Mouse (Mus musculus) cerebellum, adult 18-20 months (tissue): Measurements from ENCODE around the gene Rpl29.
A peak's percentile ranks its signal among the peaks of the same experiment; 100 is the strongest.

ENCODE experiments used
- DNase-seq, 2 experiments: peaks; one replicate each; pipeline ENCODE4 v3.0.0; 2021

Rpl29 gene

GRCm38 (mm10) chr9:106417841-106418625 lies 11.2 kb upstream of the Rpl29 start:
- peak; percentile 79 to 83 for DNase-seq

- DNase-seq: no peak
Measured at GRCm38 (mm10) chr9:106420608-106421007, 8.6 kb upstream of the Rpl29 start.

- no peak for DNase-seq
Measured at GRCm38 (mm10) chr9:106421033-106421864, 8.0 kb upstream of the Rpl29 start.

- peak; percentile 86 to 88 for DNase-seq
Measured at GRCm38 (mm10) chr9:106421865-106422160, 7.4 kb upstream of the Rpl29 start.

GRCm38 (mm10) chr9:106428719-106429220 lies 484 bp upstream of the Rpl29 start:
- no peak for DNase-seq

GRCm38 (mm10) chr9:106430015-106430264 lies 686 bp downstream of the Rpl29 start:
- DNase-seq: no peak

- DNase-seq: no peak
Measured at GRCm38 (mm10) chr9:106433389-106433788, 4.1 kb downstream of the Rpl29 start.

- DNase-seq: no peak
Measured at GRCm38 (mm10) chr9:106436566-106436965, 7.3 kb downstream of the Rpl29 start.

GRCm38 (mm10) chr9:106442680-106443079 lies 13.4 kb downstream of the Rpl29 start:
- no peak for DNase-seq

GRCm38 (mm10) chr9:106444836-106445235 lies 15.6 kb downstream of the Rpl29 start:
- DNase-seq: no peak

GRCm38 (mm10) chr9:106447348-106447747 lies 18.1 kb downstream of the Rpl29 start, which contains the start of the genes Abhd14b and Abhd14a:
Gene Abhd14b (plus strand): TSS chr9:106447459.
Gene Abhd14a (minus strand): TSS chr9:106447678.
- DNase-seq: peak; percentile 96 to 98

GRCm38 (mm10) chr9:106447951-106448350 lies 18.7 kb downstream of the Rpl29 start:
- DNase-seq: peak in 1 of 2 experiments; percentile 55

GRCm38 (mm10) chr9:106448498-106449031 lies 19.3 kb downstream of the Rpl29 start:
- DNase-seq: peak; percentile 85 to 88

GRCm38 (mm10) chr9:106449947-106450346 lies 20.7 kb downstream of the Rpl29 start:
- peak in 1 of 2 experiments; percentile 50 for DNase-seq

GRCm38 (mm10) chr9:106450661-106451060 lies 21.4 kb downstream of the Rpl29 start:
- DNase-seq: peak; percentile 69 to 72

GRCm38 (mm10) chr9:106451298-106451697 lies 22.0 kb downstream of the Rpl29 start:
- peak in 1 of 2 experiments; percentile 9 for DNase-seq

- no peak for DNase-seq
Measured at GRCm38 (mm10) chr9:106451899-106452298, 22.6 kb downstream of the Rpl29 start.

- DNase-seq: no peak
Measured at GRCm38 (mm10) chr9:106452351-106452750, 23.1 kb downstream of the Rpl29 start.

- peak; percentile 82 to 85 for DNase-seq
Measured at GRCm38 (mm10) chr9:106452821-106453220, 23.6 kb downstream of the Rpl29 start.

GRCm38 (mm10) chr9:106453271-106454070 lies 24.2 kb downstream of the Rpl29 start, which contains the start of gene Pcbp4:
Gene Pcbp4 (plus strand): TSS chr9:106453291.
- peak; percentile 66 to 76 for DNase-seq

GRCm38 (mm10) chr9:106454071-106454761 lies 25.0 kb downstream of the Rpl29 start:
- DNase-seq: peak in 1 of 2 experiments; percentile 55
